Mouse (Mus musculus) MEL (cell line): ENCODE measurements around the gene Helt. TPM values are rescaled to one million over a fixed set of nuclear protein-coding genes. Genes with fewer than 3 reads are reported as not detected.

Experiments
- DNase-seq: peaks from one replicate; pipeline ENCODE4 v3.0.0; 2011; ENCODE audit warnings: low read depth, low spot score
- H3K27ac ChIP-seq: 2 replicates; pipeline ENCODE4 v1.5.1; 2012; ENCODE audit warnings: low read depth, mild to moderate bottlenecking, control low read depth, low read length, moderate library complexity; ENCODE audit not compliant: control insufficient read depth
- H3K27me3 ChIP-seq, 2 experiments: fragments of 150-350 bp in 1 of 2; sonication (generic) in 1 of 2; 2 replicates each; pipeline ENCODE4 v1.6.1; 2012; ENCODE audit warnings: low read length in 2 of 2, mild to moderate bottlenecking in 2 of 2, improper control_type of control experiment in 1 of 2, moderate library complexity in 1 of 2; ENCODE audit not compliant: insufficient read depth in 2 of 2, control insufficient read depth in 1 of 2
- H3K36me3 ChIP-seq, 2 experiments: 2 replicates each; pipeline ENCODE4 v1.6.1; 2012 to 2014; ENCODE audit warnings: low read length in 2 of 2, improper control_type of control experiment in 1 of 2, inconsistent platforms in 1 of 2, mild to moderate bottlenecking in 1 of 2; ENCODE audit not compliant: insufficient read depth in 2 of 2, control insufficient read depth in 1 of 2
- H3K4me1 ChIP-seq, 2 experiments: fragments of 150-350 bp in 1 of 2; sonication (generic) in 1 of 2; 2 replicates each; pipeline ENCODE4 v1.6.1; 2012; ENCODE audit warnings: low read length in 2 of 2, improper control_type of control experiment in 1 of 2, mild to moderate bottlenecking in 1 of 2; ENCODE audit not compliant: insufficient read depth in 2 of 2, control insufficient read depth in 1 of 2
- H3K4me3 ChIP-seq, 2 experiments: fragments of 150-350 bp in 1 of 2; sonication (generic) in 1 of 2; 2 replicates each; pipeline ENCODE4 v1.5.1; 2012; ENCODE audit warnings: low read depth in 2 of 2, low read length in 2 of 2, mild to moderate bottlenecking in 2 of 2, moderate library complexity in 2 of 2, control low read depth in 1 of 2, improper control_type of control experiment in 1 of 2; ENCODE audit not compliant: control insufficient read depth in 1 of 2, insufficient read depth in 1 of 2
- H3K79me2 ChIP-seq: 2 replicates; pipeline ENCODE4 v1.6.1; 2012; ENCODE audit warnings: mild to moderate bottlenecking, low read length, moderate library complexity; ENCODE audit not compliant: control insufficient read depth, poor library complexity, insufficient read depth
- H3K9ac ChIP-seq: 2 replicates; pipeline ENCODE4 v1.6.1; 2012; ENCODE audit warnings: low read depth, mild to moderate bottlenecking, control low read depth, low read length, moderate library complexity; ENCODE audit not compliant: control insufficient read depth, poor library complexity, severe bottlenecking
- H3K9me3 ChIP-seq: fragments of 150-350 bp; sonication (generic); replicated peaks from 2 replicates; pipeline ENCODE4 v1.6.1; 2012; ENCODE audit warnings: mild to moderate bottlenecking, low read length, improper control_type of control experiment, moderate library complexity; ENCODE audit not compliant: insufficient read depth
- BHLHE40 ChIP-seq: IDR thresholded peaks from 2 replicates; pipeline ENCODE4 v1.6.1; 2012; ENCODE audit warnings: low read depth, mild to moderate bottlenecking, inconsistent platforms, low read length, improper control_type of control experiment, borderline replicate concordance
- CHD2 ChIP-seq: IDR thresholded peaks from 2 replicates; pipeline ENCODE4 v1.6.1; 2011; ENCODE audit warnings: low read length, improper control_type of control experiment
- CTCF ChIP-seq, 3 experiments: IDR thresholded peaks in 2 of 3; conservative IDR thresholded peaks in 1 of 3; 2 replicates each; pipeline ENCODE4 v1.5.1; 2011 to 2012; ENCODE audit warnings: low read length in 3 of 3, low read depth in 2 of 3, mild to moderate bottlenecking in 2 of 3, improper control_type of control experiment in 1 of 3, inconsistent platforms in 1 of 3, mixed read lengths in 1 of 3, moderate library complexity in 1 of 3; ENCODE audit not compliant: control insufficient read depth in 1 of 3, insufficient read depth in 1 of 3, poor library complexity in 1 of 3, severe bottlenecking in 1 of 3
- E2F4 ChIP-seq: IDR thresholded peaks from 2 replicates; pipeline ENCODE4 v1.6.1; 2011; ENCODE audit warnings: low read depth, low read length, improper control_type of control experiment, borderline replicate concordance
- ELF1 ChIP-seq: IDR thresholded peaks from 2 replicates; pipeline ENCODE4 v1.6.1; 2014; ENCODE audit warnings: low read depth, mild to moderate bottlenecking, inconsistent platforms, low read length, improper control_type of control experiment, moderate library complexity
- EP300 ChIP-seq, 2 experiments: IDR thresholded peaks; 2 replicates each; pipeline ENCODE4 v1.6.1; 2011; ENCODE audit warnings: improper control_type of control experiment in 2 of 2, low read length in 2 of 2, low read depth in 1 of 2, mild to moderate bottlenecking in 1 of 2
- ETS1 ChIP-seq: IDR thresholded peaks from 2 replicates; pipeline ENCODE4 v1.6.1; 2012; ENCODE audit warnings: low read depth, mild to moderate bottlenecking, inconsistent platforms, low read length, improper control_type of control experiment, moderate library complexity
- JUND ChIP-seq: IDR thresholded peaks from 2 replicates; pipeline ENCODE4 v1.6.1; 2011; ENCODE audit warnings: low read depth, mild to moderate bottlenecking, improper control_type of control experiment, low read length
- KAT2A ChIP-seq: conservative IDR thresholded peaks from 2 replicates; pipeline ENCODE4 v1.6.1; 2012; ENCODE audit warnings: low read depth, low read length, improper control_type of control experiment, inconsistent platforms
- MAX ChIP-seq: IDR thresholded peaks from 2 replicates; pipeline ENCODE4 v1.6.1; 2011; ENCODE audit warnings: low read length, improper control_type of control experiment
- MXI1 ChIP-seq: IDR thresholded peaks from 2 replicates; pipeline ENCODE4 v1.6.1; 2011; ENCODE audit warnings: mild to moderate bottlenecking, low read depth, low read length, improper control_type of control experiment
- NRF1 ChIP-seq: IDR thresholded peaks from 2 replicates; pipeline ENCODE4 v1.6.1; 2014; ENCODE audit warnings: low read depth, mild to moderate bottlenecking, inconsistent platforms, low read length, improper control_type of control experiment, moderate library complexity; ENCODE audit not compliant: poor library complexity, insufficient read depth, severe bottlenecking
- POLR2A ChIP-seq, 2 experiments: IDR thresholded peaks; 2 replicates each; pipeline ENCODE4 v1.6.1; 2011 to 2012; ENCODE audit warnings: low read length in 2 of 2, mild to moderate bottlenecking in 2 of 2, control low read depth in 1 of 2, improper control_type of control experiment in 1 of 2, low read depth in 1 of 2, moderate library complexity in 1 of 2; ENCODE audit not compliant: control insufficient read depth in 1 of 2, insufficient read depth in 1 of 2, poor library complexity in 1 of 2
- RAD21 ChIP-seq: IDR thresholded peaks from 2 replicates; pipeline ENCODE4 v1.6.1; 2011; ENCODE audit warnings: mild to moderate bottlenecking, low read depth, low read length, improper control_type of control experiment
- RCOR1 ChIP-seq: IDR thresholded peaks from 2 replicates; pipeline ENCODE4 v1.6.1; 2012; ENCODE audit warnings: low read depth, mild to moderate bottlenecking, inconsistent platforms, low read length, improper control_type of control experiment
- SIN3A ChIP-seq: IDR thresholded peaks from 2 replicates; pipeline ENCODE4 v1.6.1; 2012; ENCODE audit warnings: low read length, improper control_type of control experiment, inconsistent platforms
- SMC3 ChIP-seq: IDR thresholded peaks from 2 replicates; pipeline ENCODE4 v1.6.1; 2011; ENCODE audit warnings: low read depth, low read length, improper control_type of control experiment
- UBTF ChIP-seq: IDR thresholded peaks from 2 replicates; pipeline ENCODE4 v1.6.1; 2012; ENCODE audit warnings: low read depth, mild to moderate bottlenecking, inconsistent platforms, low read length, improper control_type of control experiment, moderate library complexity, borderline replicate concordance; ENCODE audit not compliant: insufficient read depth
- USF1 ChIP-seq: IDR thresholded peaks from 2 replicates; pipeline ENCODE4 v1.6.1; 2014; ENCODE audit warnings: low read depth, mild to moderate bottlenecking, inconsistent platforms, low read length, improper control_type of control experiment, moderate library complexity
- ZC3H11A ChIP-seq: IDR thresholded peaks from 2 replicates; pipeline ENCODE4 v1.6.1; 2012; ENCODE audit warnings: low read depth, mild to moderate bottlenecking, inconsistent platforms, low read length, improper control_type of control experiment
- ZKSCAN1 ChIP-seq: IDR thresholded peaks from 2 replicates; pipeline ENCODE4 v1.6.1; 2012; ENCODE audit warnings: low read depth, mild to moderate bottlenecking, inconsistent platforms, low read length, improper control_type of control experiment, moderate library complexity
- polyA plus RNA-seq, 2 experiments: library from polyadenylated mRNA; stranded (reverse) in 1 of 2; unstranded in 1 of 2; fragments of >175 nt in 1 of 2; fragments of >200 nt in 1 of 2; gene quantifications; 2 replicates each; pipeline versions ENCODE4 v1.2.1 to v1.2.4; 2012; ENCODE audit warnings: low replicate concordance in 2 of 2, low read depth in 1 of 2; ENCODE audit not compliant: insufficient read length in 2 of 2, insufficient read depth in 1 of 2, missing spikeins in 1 of 2
- total RNA-seq: library from RNA; depleted of rRNA; stranded (reverse); fragments of 300-350 nt; gene quantifications from 2 replicates; pipeline ENCODE4 v1.2.3, GENCODE M21; 2012

The Helt gene
- total and polyA plus RNA-seq, 3 experiments, result not detected

DNA sequence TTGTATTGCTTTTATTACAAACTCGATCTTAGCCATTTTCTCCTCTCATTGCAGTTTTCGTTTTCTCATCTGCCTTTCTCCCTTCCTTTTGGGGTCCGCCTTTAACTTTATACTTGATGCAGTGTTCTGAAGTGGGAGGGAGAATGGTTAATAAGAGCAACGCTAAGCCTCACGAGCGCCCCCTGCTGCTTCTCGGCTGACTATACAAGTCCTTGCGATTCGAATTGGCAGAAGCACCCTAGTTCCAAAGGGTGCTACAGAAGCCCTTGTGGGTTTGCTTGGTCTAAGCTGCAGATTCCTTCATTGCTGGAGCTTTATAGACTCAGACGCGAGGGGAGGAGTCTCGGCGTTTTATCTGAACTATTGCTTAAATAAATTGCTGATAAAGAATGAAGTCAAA, 12.9 kb downstream of the Helt start:
- Histone ChIP-seq H3K36me3 (no peaks in the 10 kb centered on the region; a peak in 1 of 4 replicates), H3K4me3 (no peak overlapping the region)
- DNase-seq, result peak; percentile 84

DNA sequence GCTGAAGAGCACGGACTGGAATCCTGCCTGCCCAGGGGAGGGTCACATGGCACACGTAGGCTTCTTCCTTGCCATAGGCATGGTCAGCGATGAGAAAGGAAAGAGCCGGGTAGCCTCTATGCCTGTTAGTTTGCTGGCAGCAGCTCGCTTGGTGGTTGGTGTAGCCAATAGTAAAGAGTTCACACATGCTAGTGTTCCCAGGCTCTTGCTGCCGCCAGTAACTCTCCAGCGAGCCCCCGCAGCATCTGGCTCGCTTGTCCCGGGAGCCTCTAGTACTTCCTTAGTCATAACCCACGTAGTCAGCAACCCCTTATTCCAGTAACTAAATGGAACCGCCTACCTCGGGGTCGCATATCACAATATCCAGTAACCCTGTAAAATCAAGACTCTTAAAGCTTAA, 17.5 kb downstream of the Helt start:
- no peak for DNase-seq
- TF ChIP-seq MAX, result no peak
- no peak for TF ChIP-seq EP300 (IDR thresholded peaks at IDR 0.05; ENCODE audit: low read depth in 1 of 2, low read length in 2 of 2)
- no peak for TF ChIP-seq ZKSCAN1
- TF ChIP-seq NRF1, result no peak
- TF ChIP-seq KAT2A, result no peak
- no peak for TF ChIP-seq SIN3A
- H3K36me3 ChIP-seq, result no peaks in the 10 kb centered on the region; a peak in 1 of 4 replicates

More for the DNA sequence above, 12.9 kb downstream of the Helt start:
- Histone ChIP-seq H3K27ac (no peak overlapping the region), H3K9me3 (no peaks in the 10 kb centered on the region), H3K9ac (0 out of 2 replicates have a peak overlapping the region, but pooled peaks have one; percentile 7), H3K4me1 (no peaks in the 10 kb centered on the region)
- TF ChIP-seq CTCF (IDR thresholded peaks at IDR 0.05 in 2 of 3, conservative IDR thresholded peaks at IDR 0.05 in 1 of 3; ENCODE audit: control insufficient read depth in 1 of 3, insufficient read depth in 1 of 3, low read depth in 2 of 3, low read length in 3 of 3, poor library complexity in 1 of 3, severe bottlenecking in 1 of 3), result peak; percentile 89 to 94 (median 89)
- TF ChIP-seq SMC3, result peak; percentile 78
- peak; percentile 53 for TF ChIP-seq RAD21
- TF ChIP-seq ZC3H11A, result peak; percentile 50; the same call in 1 of the 2 replicates
- no peak for TF ChIP-seq CHD2
- TF ChIP-seq, all 39 proteins: peak for 4
- Histone ChIP-seq H3K79me2 (no peaks in the 10 kb centered on the region), H3K27me3 (no peaks in the 10 kb centered on the region; a peak in 1 of 4 replicates)

DNA sequence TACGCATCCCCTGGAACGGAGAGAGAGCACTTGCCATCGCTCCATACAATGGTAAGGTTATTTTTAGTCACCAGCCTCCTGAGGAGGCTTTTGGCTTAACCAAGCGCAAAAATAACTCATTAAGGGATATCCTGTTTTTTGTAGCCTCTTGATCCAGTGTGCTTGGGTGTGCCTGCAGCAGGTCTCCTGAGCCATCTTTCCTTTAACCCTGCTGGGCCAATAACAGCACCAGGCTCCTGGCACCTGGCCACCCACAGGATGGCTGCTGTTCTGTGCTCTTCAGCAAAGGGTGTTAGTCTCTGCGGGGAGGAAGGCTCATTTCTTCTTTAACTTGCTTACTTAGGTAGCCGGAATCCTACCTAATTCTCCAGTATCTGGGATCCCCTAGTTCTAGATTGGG, 23.7 kb downstream of the Helt start:
- Histone ChIP-seq H3K9ac (no peak overlapping the region), H3K4me1 (no peaks in the 10 kb centered on the region), H3K9me3 (no peaks in the 10 kb centered on the region), H3K27ac (no peak overlapping the region), H3K36me3 (no peaks in the 10 kb centered on the region), H3K79me2 (no peaks in the 10 kb centered on the region), H3K27me3 (peaks cover 0 to 3% of the 10 kb centered on the region in 2 experiments; a peak in 3 of 4 replicates), H3K4me3 (no peak overlapping the region)
- no peak for DNase-seq
- TF ChIP-seq MXI1 (no peak), POLR2A (IDR thresholded peaks at IDR 0.05; ENCODE audit: control insufficient read depth in 1 of 2, insufficient read depth in 1 of 2, low read depth in 1 of 2, low read length in 2 of 2, poor library complexity in 1 of 2) (no peak), CHD2 (no peak), EP300 (IDR thresholded peaks at IDR 0.05; ENCODE audit: low read depth in 1 of 2, low read length in 2 of 2) (no peak), RCOR1 (no peak), ELF1 (no peak), UBTF (no peak), E2F4 (no peak), JUND (no peak), ETS1 (no peak), BHLHE40 (no peak), USF1 (no peak)

More for the DNA sequence above, 17.5 kb downstream of the Helt start:
- no peaks in the 10 kb centered on the region for H3K79me2 ChIP-seq
- H3K27ac ChIP-seq, result no peak overlapping the region
- no peak overlapping the region for H3K9ac ChIP-seq
- H3K9me3 ChIP-seq, result no peaks in the 10 kb centered on the region
- H3K4me3 ChIP-seq, result no peak overlapping the region
- H3K27me3 ChIP-seq, result no peaks in the 10 kb centered on the region; a peak in 1 of 4 replicates
- H3K4me1 ChIP-seq, result no peaks in the 10 kb centered on the region
